Mouse (Mus musculus) liver, postnatal 0 days (tissue): ENCODE results near the gene Xlr4b.
"Not testable (repeated sequence)": the region's sequence is repeated elsewhere in the genome, so short reads cannot be mapped to it uniquely, and the experiment has no call there.

Source experiments
- CTCF ChIP-seq: sonication (generic); IDR thresholded peaks from 2 replicates; pipeline ENCODE4 v1.5.1; 2016; ENCODE audit warnings: antibody characterized with exemption, low read depth
- EP300 ChIP-seq: IDR thresholded peaks from 2 replicates; pipeline ENCODE4 v1.6.1; 2016; ENCODE audit warnings: antibody characterized with exemption, low read depth, mild to moderate bottlenecking

- TF ChIP-seq CTCF, EP300: not testable (repeated sequence)
Measured at GRCm38 (mm10) chrX:73176889-73177288, 37.2 kb upstream of the Xlr4b start, which contains the start of gene Spin2d.
